Mouse (Mus musculus): ENCODE data around the gene Mlx. TPM values are rescaled to one million over a fixed set of nuclear protein-coding genes. Genes with fewer than 3 reads are reported as not detected.

The Mlx gene
- polyA plus RNA-seq, 1 experiment from 2014 or later = 71.1 TPM

DNA sequence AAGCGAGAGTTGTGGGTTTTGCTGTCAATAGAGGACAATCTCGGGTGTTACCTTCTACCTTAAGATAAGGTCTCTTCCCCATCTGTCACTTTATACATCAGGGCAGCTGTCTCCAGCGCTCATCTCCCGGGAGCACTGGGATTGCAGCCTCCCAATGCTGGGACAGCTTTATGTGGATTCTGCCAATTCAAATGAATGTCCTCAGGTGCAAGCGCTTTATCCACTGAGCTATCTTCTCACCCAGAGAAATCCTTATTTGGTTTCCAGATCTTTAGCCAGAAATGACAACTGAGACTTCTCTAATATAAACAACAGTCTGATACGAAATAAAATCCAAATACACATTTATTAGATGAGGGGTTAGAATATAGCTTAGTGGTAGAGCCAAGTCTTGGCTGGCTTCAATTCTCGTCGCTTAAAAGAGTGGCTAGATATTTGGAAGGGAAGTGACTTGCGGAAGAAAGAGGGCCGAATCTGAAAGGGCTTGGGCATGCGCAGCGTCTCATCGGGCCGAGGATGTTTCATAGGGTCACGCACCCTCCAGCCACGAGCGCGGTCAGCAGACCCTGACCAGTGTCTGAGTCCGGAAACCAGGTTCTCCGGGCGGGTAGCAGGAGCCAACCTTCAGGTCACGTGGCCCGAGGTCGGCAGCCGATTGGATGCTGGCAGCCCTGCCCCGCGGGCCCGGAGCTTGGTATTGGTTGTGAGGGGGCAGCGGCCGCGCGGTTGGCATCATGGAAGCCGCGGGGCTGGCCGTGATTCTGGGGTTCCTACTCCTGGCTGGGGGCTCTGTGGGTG lies 17.5 kb upstream of the Mlx start, which contains the start of gene Naglu:
Naglu (plus strand) TSS at position 622 of the 798 bp plus-strand sequence.
- H3K9ac ChIP-seq = peak within 1 kb of the TSS; percentile 85
- no peaks in the 10 kb centered on the region for H3K9me3 ChIP-seq (replicated peaks)
- no peaks in the 10 kb centered on the region for H3K27me3 ChIP-seq
- peaks cover 24% of the 10 kb centered on the region for H3K4me1 ChIP-seq
- WGBS = 6% methylated on average over 35 of the region's 35 CpGs
- peak within 1 kb of the TSS; percentile 70 for H3K4me3 ChIP-seq
- H3K4me2 ChIP-seq = peak within 1 kb of the TSS; percentile 93
- H3K36me3 ChIP-seq (ENCODE audit: poor library complexity, severe bottlenecking) = no peaks in the 10 kb centered on the region
- peak within 1 kb of the TSS; percentile 15 for H3K27ac ChIP-seq
- ATAC-seq = peak; percentile 91

DNA sequence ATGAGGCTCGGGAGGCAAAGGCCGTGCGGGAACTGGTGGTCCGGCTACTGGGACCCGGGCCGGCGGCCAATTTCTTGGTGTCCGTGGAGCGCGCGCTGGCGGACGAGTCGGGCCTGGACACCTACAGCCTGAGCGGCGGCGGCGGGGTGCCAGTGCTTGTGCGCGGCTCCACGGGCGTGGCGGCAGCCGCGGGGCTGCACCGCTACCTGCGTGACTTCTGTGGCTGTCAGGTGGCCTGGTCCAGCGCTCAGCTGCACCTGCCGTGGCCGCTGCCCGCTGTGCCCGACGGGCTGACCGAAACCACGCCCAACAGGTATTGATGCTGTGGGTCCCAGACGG lies 16.9 kb upstream of the Mlx start:
- Histone ChIP-seq H3K9me3 (replicated peaks) (no peaks in the 10 kb centered on the region), H3K4me3 (peak overlapping the region; percentile 70), H3K36me3 (ENCODE audit: poor library complexity, severe bottlenecking) (no peaks in the 10 kb centered on the region), H3K4me1 (peaks cover 24% of the 10 kb centered on the region), H3K27me3 (no peaks in the 10 kb centered on the region), H3K9ac (peak overlapping the region; percentile 85), H3K4me2 (peak overlapping the region; percentile 93), H3K27ac (peak overlapping the region; percentile 15; the same call in 1 of the 2 replicates)
- under 1% methylated on average over 24 of the region's 36 CpGs for WGBS
- peak; percentile 63 for ATAC-seq

DNA sequence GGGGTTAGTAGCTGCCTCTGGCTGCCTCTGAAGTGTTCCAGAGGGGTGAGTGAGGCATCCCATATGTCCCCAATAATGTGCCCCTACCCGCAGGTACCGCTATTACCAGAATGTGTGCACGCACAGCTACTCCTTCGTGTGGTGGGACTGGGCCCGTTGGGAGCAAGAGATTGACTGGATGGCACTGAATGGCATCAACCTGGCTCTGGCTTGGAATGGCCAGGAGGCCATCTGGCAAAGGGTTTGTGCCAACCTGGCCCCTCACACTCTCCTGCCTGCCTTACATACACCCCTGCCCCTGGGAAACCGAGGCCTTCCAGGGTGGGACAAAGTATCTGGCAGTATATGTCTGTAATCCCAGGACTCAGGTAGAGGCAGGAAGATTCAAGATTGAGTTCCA lies 16.1 kb upstream of the Mlx start:
- Histone ChIP-seq H3K36me3 (ENCODE audit: poor library complexity, severe bottlenecking) (no peaks in the 10 kb centered on the region), H3K9ac (peak overlapping the region; percentile 85; the same call in 1 of the 2 replicates), H3K9me3 (replicated peaks) (no peaks in the 10 kb centered on the region), H3K4me2 (peak overlapping the region; percentile 93), H3K4me1 (peaks cover 24% of the 10 kb centered on the region), H3K27ac (no peak overlapping the region), H3K4me3 (peak overlapping the region; percentile 70), H3K27me3 (no peaks in the 10 kb centered on the region)
- WGBS = 78% methylated on average over 6 of the region's 6 CpGs
- no peak for ATAC-seq

DNA sequence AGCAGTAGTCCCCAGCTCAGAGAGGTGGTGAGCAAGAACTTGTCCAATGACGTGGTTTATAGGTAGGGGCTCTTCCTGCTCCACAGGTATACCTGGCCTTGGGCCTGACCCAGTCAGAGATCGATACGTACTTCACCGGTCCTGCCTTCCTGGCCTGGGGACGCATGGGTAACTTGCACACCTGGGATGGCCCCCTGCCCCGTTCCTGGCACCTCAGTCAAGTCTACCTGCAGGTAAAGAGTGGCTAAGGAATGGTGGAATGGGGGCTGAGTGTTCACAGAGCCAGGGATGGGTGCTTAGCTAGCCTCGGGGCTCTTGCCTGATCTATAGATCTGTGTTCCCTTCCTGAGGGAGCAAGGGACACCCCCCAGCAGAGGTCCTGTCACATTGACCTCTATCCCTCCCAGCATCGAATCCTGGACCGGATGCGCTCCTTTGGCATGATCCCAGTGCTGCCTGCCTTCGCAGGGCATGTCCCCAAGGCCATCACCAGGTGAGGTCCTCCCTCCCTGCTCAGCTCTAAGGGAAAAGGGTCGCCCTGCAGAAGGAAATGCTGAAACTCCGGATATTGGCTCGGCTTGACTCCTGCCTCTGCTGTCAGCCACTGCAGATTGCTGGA lies 15.2 kb upstream of the Mlx start:
- Histone ChIP-seq H3K27me3 (peaks cover 7% of the 10 kb centered on the region; the same call in 1 of the 2 replicates), H3K9ac (no peak overlapping the region), H3K4me2 (no peak overlapping the region), H3K4me3 (no peak overlapping the region), H3K9me3 (replicated peaks) (no peaks in the 10 kb centered on the region), H3K27ac (no peak overlapping the region), H3K4me1 (peaks cover 20% of the 10 kb centered on the region), H3K36me3 (ENCODE audit: poor library complexity, severe bottlenecking) (no peaks in the 10 kb centered on the region)
- 76% methylated on average over 14 of the region's 14 CpGs for WGBS
- ATAC-seq = no peak

DNA sequence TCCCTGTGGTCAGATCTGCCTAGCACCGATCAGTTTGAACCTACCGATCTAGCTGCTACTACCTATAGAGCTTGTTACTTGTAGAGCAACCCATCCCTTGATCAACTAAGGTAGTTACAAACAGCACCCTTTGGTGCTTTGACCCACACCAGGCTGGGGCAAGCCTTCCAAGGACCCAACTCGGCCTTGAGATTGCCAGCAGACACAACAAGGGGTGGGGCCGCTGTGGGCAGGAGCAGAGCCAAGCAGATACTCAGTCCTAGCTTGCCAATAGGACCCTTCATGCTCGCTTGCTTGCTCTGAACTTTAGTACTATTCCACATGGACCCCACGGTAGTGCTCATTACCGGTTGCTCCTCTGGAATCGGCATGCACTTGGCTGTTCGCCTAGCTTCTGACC lies 9.0 kb upstream of the Mlx start, which contains the start of gene Hsd17b1:
Hsd17b1 (plus strand) TSS at position 291 of the 400 bp plus-strand sequence.
- Histone ChIP-seq H3K27ac (no peak within 1 kb of the TSS), H3K4me2 (no peak within 1 kb of the TSS), H3K36me3 (ENCODE audit: poor library complexity, severe bottlenecking) (no peaks in the 10 kb centered on the region), H3K27me3 (peaks cover 53% of the 10 kb centered on the region), H3K9me3 (replicated peaks) (no peaks in the 10 kb centered on the region), H3K4me3 (no peak within 1 kb of the TSS), H3K4me1 (peaks cover 10% of the 10 kb centered on the region), H3K9ac (no peak within 1 kb of the TSS)
- no peak for ATAC-seq
- WGBS = 71% methylated on average over 9 of the region's 9 CpGs

DNA sequence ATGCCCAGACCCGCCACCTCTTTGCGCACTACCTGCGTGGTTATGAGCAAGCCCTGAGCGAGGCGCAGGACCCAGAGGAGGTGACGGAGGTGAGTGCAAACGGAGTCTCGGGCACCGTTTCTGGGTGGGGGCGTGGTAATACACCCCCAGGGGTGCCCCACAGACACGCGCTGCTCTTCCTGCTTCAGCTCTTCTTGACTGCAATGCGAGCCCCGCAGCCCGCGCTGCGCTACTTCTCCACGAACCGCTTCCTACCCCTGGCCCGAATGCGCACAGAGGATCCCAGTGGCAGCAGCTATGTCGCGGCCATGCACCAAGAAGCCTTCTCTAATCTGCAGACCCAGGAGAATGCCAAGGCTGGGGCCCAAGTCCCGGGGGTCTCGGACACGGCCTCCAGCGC lies 7.3 kb upstream of the Mlx start:
- 2% methylated on average over 27 of the region's 27 CpGs for WGBS
- no peak for ATAC-seq
- Histone ChIP-seq H3K27me3 (peaks cover 53% of the 10 kb centered on the region), H3K4me3 (no peak overlapping the region), H3K9me3 (replicated peaks) (no peaks in the 10 kb centered on the region), H3K4me2 (peak overlapping the region; percentile 14; the same call in 1 of the 2 replicates), H3K9ac (0 out of 2 replicates have a peak overlapping the region, but pooled peaks have one; percentile 12), H3K27ac (no peak overlapping the region), H3K4me1 (peaks cover 22% of the 10 kb centered on the region), H3K36me3 (ENCODE audit: poor library complexity, severe bottlenecking) (peaks cover 3% of the 10 kb centered on the region; the same call in 1 of the 2 replicates)

- no peak overlapping the region for H3K4me3 ChIP-seq
- WGBS = 60% methylated on average over 5 of the region's 5 CpGs
- H3K4me1 ChIP-seq = peaks cover 22% of the 10 kb centered on the region
- ATAC-seq = no peak
- H3K9ac ChIP-seq = no peak overlapping the region
- H3K9me3 ChIP-seq (replicated peaks) = no peaks in the 10 kb centered on the region
- H3K27ac ChIP-seq = no peak overlapping the region
- H3K27me3 ChIP-seq = peaks cover 53% of the 10 kb centered on the region
- no peak overlapping the region for H3K4me2 ChIP-seq
- peaks cover 9% of the 10 kb centered on the region; the same call in 1 of the 2 replicates for H3K36me3 ChIP-seq (ENCODE audit: poor library complexity, severe bottlenecking)
Observed at GRCm38 (mm10) chr11:101080421-101080820, 6.7 kb upstream of the Mlx start.

- peak overlapping the region; percentile 86; the same call in 1 of the 2 replicates for H3K27ac ChIP-seq
- ATAC-seq = no peak
- 5% methylated on average over 10 of the region's 10 CpGs for WGBS
- peak overlapping the region; percentile 84 for H3K9ac ChIP-seq
- H3K4me2 ChIP-seq = peak overlapping the region; percentile 99
- peak overlapping the region; percentile 69 for H3K4me3 ChIP-seq
- no peaks in the 10 kb centered on the region for H3K9me3 ChIP-seq (replicated peaks)
- peaks cover 14% of the 10 kb centered on the region; the same call in 1 of the 2 replicates for H3K36me3 ChIP-seq (ENCODE audit: poor library complexity, severe bottlenecking)
- H3K4me1 ChIP-seq = peaks cover 34% of the 10 kb centered on the region
- H3K27me3 ChIP-seq = peaks cover 48% of the 10 kb centered on the region
Observed at GRCm38 (mm10) chr11:101081659-101082058, 5.4 kb upstream of the Mlx start.

GRCm38 (mm10) chr11:101082208-101083082 lies 4.6 kb upstream of the Mlx start, which contains the start of gene Coasy:
Gene Coasy (plus strand): TSS chr11:101082565.
- peak; percentile 90 for ATAC-seq
- Histone ChIP-seq H3K4me2 (peak within 1 kb of the TSS; percentile 99), H3K4me3 (peak within 1 kb of the TSS; percentile 69), H3K9ac (peak within 1 kb of the TSS; percentile 84), H3K27ac (peak within 1 kb of the TSS; percentile 86), H3K9me3 (replicated peaks) (no peaks in the 10 kb centered on the region), H3K27me3 (peaks cover 40% of the 10 kb centered on the region), H3K4me1 (peaks cover 37% of the 10 kb centered on the region), H3K36me3 (ENCODE audit: poor library complexity, severe bottlenecking) (peaks cover 14% of the 10 kb centered on the region; the same call in 1 of the 2 replicates)
- under 1% methylated on average over 51 of the region's 51 CpGs for WGBS

- Histone ChIP-seq H3K9me3 (replicated peaks) (no peaks in the 10 kb centered on the region), H3K4me2 (peak overlapping the region; percentile 99), H3K27me3 (peaks cover 33% of the 10 kb centered on the region), H3K36me3 (ENCODE audit: poor library complexity, severe bottlenecking) (peaks cover 14% of the 10 kb centered on the region; the same call in 1 of the 2 replicates), H3K9ac (peak overlapping the region; percentile 84), H3K27ac (peak overlapping the region; percentile 86), H3K4me1 (peaks cover 45% of the 10 kb centered on the region), H3K4me3 (peak overlapping the region; percentile 69)
- 35% methylated on average over 19 of the region's 19 CpGs for WGBS
- peak; percentile 14; the same call in 1 of the 2 replicates for ATAC-seq
Observed at GRCm38 (mm10) chr11:101083083-101083697, 3.9 kb upstream of the Mlx start.

DNA sequence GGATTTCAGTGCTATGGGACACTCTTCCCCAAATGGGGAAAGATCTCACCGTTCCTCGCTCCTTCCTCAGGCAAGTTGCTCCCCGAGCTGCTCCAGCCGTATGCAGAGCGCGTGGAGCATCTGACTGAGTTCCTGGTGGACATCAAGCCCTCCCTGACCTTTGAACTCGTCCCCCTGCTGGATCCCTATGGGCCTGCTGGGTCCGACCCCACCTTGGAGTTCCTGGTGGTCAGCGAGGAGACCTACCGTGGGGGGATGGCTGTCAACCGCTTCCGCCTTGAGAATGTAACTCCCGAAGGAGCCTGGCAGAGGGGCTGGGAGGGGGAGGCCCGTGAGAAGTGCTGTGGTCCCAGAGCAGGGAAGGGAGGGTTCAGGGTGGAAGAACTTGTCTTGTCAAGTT lies 2.8 kb upstream of the Mlx start:
- Histone ChIP-seq H3K4me3 (peak overlapping the region; percentile 10; the same call in 1 of the 2 replicates), H3K36me3 (ENCODE audit: poor library complexity, severe bottlenecking) (peaks cover 24% of the 10 kb centered on the region), H3K9ac (no peak overlapping the region), H3K9me3 (replicated peaks) (no peaks in the 10 kb centered on the region), H3K4me1 (peaks cover 49% of the 10 kb centered on the region), H3K4me2 (0 out of 2 replicates have a peak overlapping the region, but pooled peaks have one; percentile 99), H3K27me3 (peaks cover 22% of the 10 kb centered on the region), H3K27ac (no peak overlapping the region)
- ATAC-seq = no peak
- WGBS = 89% methylated on average over 14 of the region's 14 CpGs

Measured in forebrain, embryonic 13.5 days (tissue).